Mouse (Mus musculus) G1E (cell line): Measurements from ENCODE around the gene Zfp385b.

Experiments
- CTCF ChIP-seq: IDR thresholded peaks from 2 replicates; pipeline ENCODE4 v1.5.1; 2012; ENCODE audit warnings: low read depth, low read length, inconsistent platforms, mixed read lengths
- GATA1 ChIP-seq: IDR thresholded peaks from 2 replicates; pipeline ENCODE4 v1.6.1; 2012; ENCODE audit warnings: borderline replicate concordance, low read length, inconsistent platforms, mixed read lengths
- TAL1 ChIP-seq: conservative IDR thresholded peaks from 2 replicates; pipeline ENCODE4 v1.6.1; 2012; ENCODE audit warnings: low read depth, low read length, inconsistent platforms, mixed read lengths

DNA sequence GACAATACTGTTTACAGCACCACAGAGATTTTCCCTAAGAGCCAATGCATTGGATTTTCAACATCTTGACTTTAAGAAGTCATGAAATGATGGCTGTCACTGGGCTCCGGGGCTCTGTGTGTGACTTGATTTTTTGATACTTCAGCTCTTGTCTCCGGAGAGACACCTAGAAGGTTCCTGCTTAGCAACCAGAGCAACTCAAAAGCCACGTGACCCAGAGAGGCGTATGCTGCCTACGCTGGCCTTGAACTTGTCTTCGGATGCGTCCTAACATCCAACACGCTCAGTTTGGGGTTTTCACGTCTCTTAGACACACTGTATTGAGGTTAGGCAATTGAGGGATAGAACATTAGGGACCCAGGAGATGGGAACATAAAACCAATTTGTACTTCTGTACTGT, 407.3 kb downstream of the Zfp385b start:
- no peak for TF ChIP-seq CTCF
- TF ChIP-seq TAL1, result no peak
- no peak for TF ChIP-seq GATA1
